Mouse (Mus musculus) CD4-positive, CD25-positive, alpha-beta regulatory T cell, adult 2 months (primary cell): ENCODE measurements at regions not wholly inside any gene's neighbourhood (a gene's known extent, or its start where the extent isn't known, plus 50 kb on each side); places are given as distances from the start of the nearest gene placed in this dataset.

Experiments used
- DNase-seq: peaks from one replicate; pipeline ENCODE4 v3.0.0-alpha.2; 2012; ENCODE audit warnings: low read depth, low spot score

- no peak for DNase-seq
These were observed 454.9 kb downstream of the 1700129C05Rik start for GRCm38 (mm10) chr14:58687814-58688213.

GRCm38 (mm10) chr14:58678781-58679180 lies 463.9 kb downstream of the 1700129C05Rik start:
- DNase-seq, result no peak

- no peak for DNase-seq
These were observed 464.5 kb downstream of the 1700129C05Rik start for GRCm38 (mm10) chr14:58678126-58678656.

GRCm38 (mm10) chr14:58675146-58675545 lies 467.5 kb downstream of the 1700129C05Rik start:
- no peak for DNase-seq

GRCm38 (mm10) chr14:58663946-58664345 lies 478.7 kb downstream of the 1700129C05Rik start:
- no peak for DNase-seq

GRCm38 (mm10) chr14:58662601-58663000 lies 480.1 kb downstream of the 1700129C05Rik start:
- no peak for DNase-seq

- DNase-seq, result no peak
These were observed 481.3 kb downstream of the 1700129C05Rik start for GRCm38 (mm10) chr14:58661416-58661815.

GRCm38 (mm10) chr14:58657263-58657662 lies 485.4 kb downstream of the 1700129C05Rik start:
- no peak for DNase-seq

GRCm38 (mm10) chr14:58656935-58657238 lies 485.8 kb downstream of the 1700129C05Rik start:
- no peak for DNase-seq

GRCm38 (mm10) chr14:58656212-58656934 lies 486.3 kb downstream of the 1700129C05Rik start:
- no peak for DNase-seq

- no peak for DNase-seq
These were observed 489.7 kb downstream of the 1700129C05Rik start for GRCm38 (mm10) chr14:58653026-58653425.

GRCm38 (mm10) chr14:58652004-58652403 lies 490.7 kb downstream of the 1700129C05Rik start:
- no peak for DNase-seq

- DNase-seq, result no peak
These were observed 491.5 kb downstream of the 1700129C05Rik start for GRCm38 (mm10) chr14:58651210-58651609.

GRCm38 (mm10) chr14:58638337-58638696 lies 504.4 kb downstream of the 1700129C05Rik start:
- no peak for DNase-seq

GRCm38 (mm10) chr14:58637405-58638336 lies 505.0 kb downstream of the 1700129C05Rik start:
- DNase-seq, result no peak

GRCm38 (mm10) chr14:58631221-58631620 lies 511.5 kb downstream of the 1700129C05Rik start:
- no peak for DNase-seq

- no peak for DNase-seq
These were observed 514.4 kb downstream of the 1700129C05Rik start for GRCm38 (mm10) chr14:58628266-58628665.

- DNase-seq, result no peak
These were observed 516.0 kb downstream of the 1700129C05Rik start for GRCm38 (mm10) chr14:58626506-58627256.

GRCm38 (mm10) chr14:58620186-58620585 lies 522.5 kb downstream of the 1700129C05Rik start:
- DNase-seq, result no peak

GRCm38 (mm10) chr14:58617656-58618055 lies 525.0 kb downstream of the 1700129C05Rik start:
- no peak for DNase-seq

GRCm38 (mm10) chr14:58608216-58608615 lies 534.5 kb downstream of the 1700129C05Rik start:
- DNase-seq, result no peak

GRCm38 (mm10) chr14:58607734-58608133 lies 535.0 kb downstream of the 1700129C05Rik start:
- DNase-seq, result no peak
